Mouse (Mus musculus): ENCODE measurements around the gene Elfn1. TPM values are rescaled to one million over a fixed set of nuclear protein-coding genes. Genes with fewer than 3 reads are reported as not detected.

Gene Elfn1
- 0.06 and 0.15 TPM in 2 replicates for polyA plus RNA-seq (2015; fragmentation: Nextera tagmentation; extraction: Ambion mirVana)

DNA sequence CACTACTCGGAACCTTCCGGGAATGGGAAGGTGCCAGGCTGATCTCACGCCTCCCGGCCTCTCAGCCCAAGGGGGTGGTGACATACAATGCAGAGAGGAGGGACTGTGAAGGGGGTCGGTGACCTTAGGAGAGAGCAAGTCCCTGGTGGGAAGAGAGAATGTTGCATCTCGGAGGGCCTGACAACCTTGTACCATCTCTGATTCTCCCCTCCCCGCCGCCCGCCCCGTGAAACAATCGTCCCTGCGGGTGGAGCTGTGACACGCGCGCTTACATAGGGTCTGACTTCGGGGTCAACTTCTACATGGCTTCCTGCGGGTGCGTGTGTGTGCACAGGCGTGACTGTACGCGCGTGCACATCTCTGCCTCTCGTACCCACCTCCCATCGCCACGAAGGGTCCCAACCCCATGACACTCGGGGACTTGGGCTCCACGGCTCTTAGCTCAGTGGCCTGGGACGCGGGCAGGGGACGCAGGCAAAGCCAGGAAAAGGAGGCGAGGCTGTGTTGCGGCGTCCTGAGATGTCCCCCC, at the start of gene Elfn1:
Gene Elfn1, plus strand, starts transcription at position 230 of the 529 bp plus-strand sequence.

Other genes with a start within 250 kb of the Elfn1 start
- 1.3 and 1.5 TPM in 2 replicates for gene Micall2, start 171.6 kb upstream of the Elfn1 start, polyA plus RNA-seq (2015; fragmentation: Nextera tagmentation; extraction: Ambion mirVana)
- 8.6 and 9.9 TPM in 2 replicates for gene Ints1, start 132.3 kb upstream of the Elfn1 start, polyA plus RNA-seq (2015; fragmentation: Nextera tagmentation; extraction: Ambion mirVana)
- 10.3 and 10.4 TPM in 2 replicates for gene Mafk, start 116.4 kb upstream of the Elfn1 start, polyA plus RNA-seq (2015; fragmentation: Nextera tagmentation; extraction: Ambion mirVana)
- gene Tmem184a, start 88.0 kb upstream of the Elfn1 start, polyA plus RNA-seq (2015; fragmentation: Nextera tagmentation; extraction: Ambion mirVana): 0.36 and 0.39 TPM in 2 replicates
- gene Gm26938, start 81.5 kb upstream of the Elfn1 start, polyA plus RNA-seq (2015; fragmentation: Nextera tagmentation; extraction: Ambion mirVana): not detected in 2 replicates
- gene Psmg3, start 81.1 kb upstream of the Elfn1 start, polyA plus RNA-seq (2015; fragmentation: Nextera tagmentation; extraction: Ambion mirVana): 32.1 and 34.8 TPM in 2 replicates

All from skeletal muscle tissue, postnatal 0 days (tissue).